Mouse (Mus musculus): Measurements from ENCODE around the gene Smtnl2.

GRCm38 (mm10) chr11:72339716-72340115 is 71.8 kb downstream of the Smtnl2 start:
- TF ChIP-seq POLR2A (IDR thresholded peaks at IDR 0.05; ENCODE audit: insufficient read depth, low read depth, low read length) (no peak), CTCF (IDR thresholded peaks at IDR 0.05) (no peak)

Data from heart, adult 2 months (tissue).